Mouse (Mus musculus) embryonic facial prominence, embryonic 12.5 days (tissue): ENCODE results near the gene Tcea3. TPM values are rescaled to one million over a fixed set of nuclear protein-coding genes. Genes with fewer than 3 reads are reported as not detected.

Source experiments
- ATAC-seq: fragments of 200-750 bp; cut with Nextera tagmentation; 2 replicates; pipeline ENCODE4 v1.8.0; 2017; ENCODE audit not compliant: insufficient number of reproducible peaks, insufficient read depth, low FRiP score, low TSS enrichment
- H3K27ac ChIP-seq: fragments of 300-500 bp; sonication (generic); 2 replicates; pipeline ENCODE4 v1.5.1; 2016; ENCODE audit warnings: mild to moderate bottlenecking
- H3K27me3 ChIP-seq: fragments of 300-500 bp; sonication (generic); 2 replicates; pipeline ENCODE4 v1.6.1; 2016; ENCODE audit warnings: mild to moderate bottlenecking, moderate library complexity
- H3K36me3 ChIP-seq: fragments of 300-500 bp; sonication (generic); 2 replicates; pipeline ENCODE4 v1.6.1; 2016; ENCODE audit warnings: mild to moderate bottlenecking
- H3K4me1 ChIP-seq: fragments of 300-500 bp; sonication (generic); 2 replicates; pipeline ENCODE4 v1.6.1; 2016
- H3K4me2 ChIP-seq: fragments of 300-500 bp; sonication (generic); replicated peaks from 2 replicates; pipeline ENCODE4 v1.6.1; 2016; ENCODE audit warnings: mild to moderate bottlenecking, moderate library complexity
- H3K4me3 ChIP-seq: fragments of 300-500 bp; sonication (generic); 2 replicates; pipeline ENCODE4 v1.5.1; 2016; ENCODE audit warnings: mild to moderate bottlenecking
- H3K9ac ChIP-seq: fragments of 300-500 bp; sonication (generic); 2 replicates; pipeline ENCODE4 v1.6.1; 2016; ENCODE audit warnings: mild to moderate bottlenecking, moderate library complexity
- H3K9me3 ChIP-seq: fragments of 300-500 bp; sonication (generic); 2 replicates; pipeline ENCODE4 v1.6.1; 2016; ENCODE audit warnings: mild to moderate bottlenecking, moderate library complexity
- WGBS: fragments of 180-500 bp; shearing (Covaris S2); methylation state at CpG from one replicate; pipeline ENCODE4 v1.1.7; 2016; 5-methylcytosine and 5-hydroxymethylcytosine counted together
- polyA plus RNA-seq: library from polyadenylated mRNA; unstranded; fragments of >200 nt; fragmentation: Nextera tagmentation; extraction: Ambion mirVana; gene quantifications from 2 replicates; pipeline ENCODE4 v1.2.1, GENCODE M21; 2016

The Tcea3 gene
- polyA plus RNA-seq, 1 experiment from 2014 or later = 4.1 TPM

GRCm38 (mm10) chr4:136217063-136217462 lies 30.5 kb upstream of the Tcea3 start:
- H3K27me3 ChIP-seq = no peaks in the 10 kb centered on the region
- whole genome bisulfite sequencing = 61% methylated on average over 10 of the region's 10 CpGs
- H3K4me2 ChIP-seq = no peak overlapping the region
- peaks cover 42% of the 10 kb centered on the region for H3K4me1 ChIP-seq
- ATAC-seq = no peak
- no peaks in the 10 kb centered on the region for H3K9me3 ChIP-seq
- H3K36me3 ChIP-seq = 0 out of 2 replicates have a peak, but pooled peaks cover 6% of the 10 kb centered on the region
- no peak overlapping the region for H3K9ac ChIP-seq
- H3K4me3 ChIP-seq = no peak overlapping the region
- 0 out of 2 replicates have a peak overlapping the region, but pooled peaks have one; percentile 11 for H3K27ac ChIP-seq

GRCm38 (mm10) chr4:136218595-136219214 lies 28.8 kb upstream of the Tcea3 start:
- H3K36me3 ChIP-seq = 0 out of 2 replicates have a peak, but pooled peaks cover 6% of the 10 kb centered on the region
- no peaks in the 10 kb centered on the region for H3K9me3 ChIP-seq
- peak overlapping the region; percentile 44 for H3K9ac ChIP-seq
- no peaks in the 10 kb centered on the region for H3K27me3 ChIP-seq
- 8% methylated on average over 18 of the region's 18 CpGs for WGBS
- peak overlapping the region; percentile 30 for H3K4me2 ChIP-seq
- no peak overlapping the region for H3K4me3 ChIP-seq
- ATAC-seq = no peak
- H3K4me1 ChIP-seq = peaks cover 43% of the 10 kb centered on the region
- peak overlapping the region; percentile 75 for H3K27ac ChIP-seq

GRCm38 (mm10) chr4:136220133-136220775 lies 27.3 kb upstream of the Tcea3 start:
- Histone ChIP-seq H3K9me3 (no peaks in the 10 kb centered on the region), H3K4me2 (peak overlapping the region; percentile 41), H3K27me3 (no peaks in the 10 kb centered on the region), H3K4me3 (peak overlapping the region; percentile 4; the same call in 1 of the 2 replicates), H3K27ac (peak overlapping the region; percentile 76), H3K36me3 (no peaks in the 10 kb centered on the region), H3K9ac (no peak overlapping the region), H3K4me1 (peaks cover 46% of the 10 kb centered on the region)
- peak; percentile 76 for ATAC-seq
- 5% methylated on average over 17 of the region's 17 CpGs for WGBS

- H3K27ac ChIP-seq = no peak overlapping the region
- no peak overlapping the region for H3K4me2 ChIP-seq
- H3K9me3 ChIP-seq = no peaks in the 10 kb centered on the region
- 64% methylated on average over 13 of the region's 13 CpGs for WGBS
- H3K4me3 ChIP-seq = no peak overlapping the region
- no peaks in the 10 kb centered on the region for H3K27me3 ChIP-seq
- ATAC-seq = no peak
- H3K4me1 ChIP-seq = peaks cover 36% of the 10 kb centered on the region
- H3K36me3 ChIP-seq = no peaks in the 10 kb centered on the region
- H3K9ac ChIP-seq = no peak overlapping the region
These were observed 23.8 kb upstream of the Tcea3 start for GRCm38 (mm10) chr4:136223549-136224239.

- H3K36me3 ChIP-seq = no peaks in the 10 kb centered on the region
- H3K27me3 ChIP-seq = no peaks in the 10 kb centered on the region
- ATAC-seq = no peak
- WGBS = 43% methylated on average over 5 of the region's 5 CpGs
- H3K4me1 ChIP-seq = peaks cover 31% of the 10 kb centered on the region
- no peak overlapping the region for H3K4me2 ChIP-seq
- H3K9me3 ChIP-seq = no peaks in the 10 kb centered on the region
- H3K9ac ChIP-seq = no peak overlapping the region
- peak overlapping the region; percentile 1; the same call in 1 of the 2 replicates for H3K27ac ChIP-seq
- no peak overlapping the region for H3K4me3 ChIP-seq
These were observed 23.3 kb upstream of the Tcea3 start for GRCm38 (mm10) chr4:136224240-136224559.

GRCm38 (mm10) chr4:136224677-136225460 lies 22.7 kb upstream of the Tcea3 start:
- 0 out of 2 replicates have a peak, but pooled peaks cover 3% of the 10 kb centered on the region for H3K36me3 ChIP-seq
- H3K27me3 ChIP-seq = no peaks in the 10 kb centered on the region
- no peaks in the 10 kb centered on the region for H3K9me3 ChIP-seq
- H3K9ac ChIP-seq = no peak overlapping the region
- no peak overlapping the region for H3K4me2 ChIP-seq
- 76% methylated on average over 23 of the region's 23 CpGs for WGBS
- H3K4me3 ChIP-seq = no peak overlapping the region
- no peak for ATAC-seq
- peaks cover 24% of the 10 kb centered on the region for H3K4me1 ChIP-seq
- peak overlapping the region; percentile 1; the same call in 1 of the 2 replicates for H3K27ac ChIP-seq

GRCm38 (mm10) chr4:136227408-136227807 lies 20.1 kb upstream of the Tcea3 start:
- ATAC-seq = no peak
- Histone ChIP-seq H3K4me2 (no peak overlapping the region), H3K9me3 (no peaks in the 10 kb centered on the region), H3K4me1 (peaks cover 13% of the 10 kb centered on the region), H3K27me3 (no peaks in the 10 kb centered on the region), H3K4me3 (no peak overlapping the region), H3K9ac (no peak overlapping the region), H3K27ac (no peak overlapping the region), H3K36me3 (0 out of 2 replicates have a peak, but pooled peaks cover 3% of the 10 kb centered on the region)
- WGBS = 74% methylated on average over 7 of the region's 7 CpGs

GRCm38 (mm10) chr4:136228640-136229039 lies 18.9 kb upstream of the Tcea3 start:
- Histone ChIP-seq H3K4me2 (no peak overlapping the region), H3K4me3 (no peak overlapping the region), H3K27me3 (no peaks in the 10 kb centered on the region), H3K9ac (no peak overlapping the region), H3K27ac (no peak overlapping the region), H3K36me3 (peaks cover 5% of the 10 kb centered on the region; the same call in 1 of the 2 replicates), H3K9me3 (no peaks in the 10 kb centered on the region), H3K4me1 (peaks cover 9% of the 10 kb centered on the region)
- 67% methylated on average over 5 of the region's 5 CpGs for WGBS
- no peak for ATAC-seq

GRCm38 (mm10) chr4:136238669-136239068 lies 8.9 kb upstream of the Tcea3 start:
- Histone ChIP-seq H3K4me3 (no peak overlapping the region), H3K9ac (no peak overlapping the region), H3K9me3 (no peaks in the 10 kb centered on the region), H3K36me3 (peaks cover 44% of the 10 kb centered on the region), H3K27me3 (peaks cover 50% of the 10 kb centered on the region), H3K4me2 (no peak overlapping the region), H3K27ac (no peak overlapping the region), H3K4me1 (peaks cover 6% of the 10 kb centered on the region)
- no peak for ATAC-seq
- 12% methylated on average over 13 of the region's 13 CpGs for WGBS

GRCm38 (mm10) chr4:136239111-136239510 lies 8.4 kb upstream of the Tcea3 start:
- H3K4me1 ChIP-seq = peaks cover 6% of the 10 kb centered on the region
- H3K9ac ChIP-seq = no peak overlapping the region
- H3K4me3 ChIP-seq = no peak overlapping the region
- WGBS = 76% methylated on average over 9 of the region's 9 CpGs
- H3K36me3 ChIP-seq = peaks cover 41% of the 10 kb centered on the region
- no peak overlapping the region for H3K4me2 ChIP-seq
- H3K27me3 ChIP-seq = peaks cover 51% of the 10 kb centered on the region
- no peaks in the 10 kb centered on the region for H3K9me3 ChIP-seq
- no peak for ATAC-seq
- no peak overlapping the region for H3K27ac ChIP-seq

GRCm38 (mm10) chr4:136239622-136240021 lies 7.9 kb upstream of the Tcea3 start:
- Histone ChIP-seq H3K4me2 (no peak overlapping the region), H3K36me3 (peaks cover 37% of the 10 kb centered on the region), H3K4me1 (peaks cover 6% of the 10 kb centered on the region), H3K4me3 (no peak overlapping the region), H3K27ac (no peak overlapping the region), H3K9ac (no peak overlapping the region), H3K27me3 (peaks cover 56% of the 10 kb centered on the region), H3K9me3 (no peaks in the 10 kb centered on the region)
- WGBS = 21% methylated on average over 8 of the region's 8 CpGs
- no peak for ATAC-seq
